Mouse (Mus musculus): ENCODE measurements around the gene Sox5. TPM values are rescaled to one million over a fixed set of nuclear protein-coding genes. Genes with fewer than 3 reads are reported as not detected.

Sox5 gene
- polyA plus RNA-seq, 1 experiment from 2014 or later: 55.3 TPM

GRCm38 (mm10) chr6:144742559-144742958 is 39.2 kb downstream of the Sox5 start:
- peaks cover 3% of the 10 kb centered on the region; the same call in 1 of the 2 replicates for H3K4me1 ChIP-seq
- no peak for ATAC-seq (ENCODE audit: insufficient number of reproducible peaks, insufficient read depth, low FRiP score, low TSS enrichment)
- 28% methylated on average over 3 of the region's 3 CpGs for whole genome bisulfite sequencing
- no peak overlapping the region for H3K27ac ChIP-seq
- H3K36me3 ChIP-seq: no peaks in the 10 kb centered on the region
- H3K27me3 ChIP-seq: no peaks in the 10 kb centered on the region
- no peaks in the 10 kb centered on the region for H3K9me3 ChIP-seq
- H3K9ac ChIP-seq: no peak overlapping the region
- H3K4me3 ChIP-seq: no peak overlapping the region
- no peak overlapping the region for H3K4me2 ChIP-seq (replicated peaks)

- ATAC-seq (ENCODE audit: insufficient number of reproducible peaks, insufficient read depth, low FRiP score, low TSS enrichment): no peak
- no peak overlapping the region for H3K4me3 ChIP-seq
- no peaks in the 10 kb centered on the region for H3K9me3 ChIP-seq
- H3K36me3 ChIP-seq: no peaks in the 10 kb centered on the region
- no peaks in the 10 kb centered on the region for H3K27me3 ChIP-seq
- WGBS: 25% methylated on average over 3 of the region's 3 CpGs
- H3K9ac ChIP-seq: no peak overlapping the region
- H3K27ac ChIP-seq: no peak overlapping the region
- no peak overlapping the region for H3K4me2 ChIP-seq (replicated peaks)
- H3K4me1 ChIP-seq: peaks cover 3% of the 10 kb centered on the region; the same call in 1 of the 2 replicates
These were observed 40.6 kb downstream of the Sox5 start for GRCm38 (mm10) chr6:144741080-144741655.

GRCm38 (mm10) chr6:144740343-144740742 is 41.4 kb downstream of the Sox5 start:
- Histone ChIP-seq H3K4me1 (peaks cover 3% of the 10 kb centered on the region; the same call in 1 of the 2 replicates), H3K36me3 (no peaks in the 10 kb centered on the region), H3K9ac (no peak overlapping the region), H3K9me3 (no peaks in the 10 kb centered on the region), H3K27ac (no peak overlapping the region), H3K4me2 (replicated peaks) (no peak overlapping the region), H3K27me3 (no peaks in the 10 kb centered on the region), H3K4me3 (no peak overlapping the region)
- 92% methylated on average over 3 of the region's 3 CpGs for WGBS
- no peak for ATAC-seq (ENCODE audit: insufficient number of reproducible peaks, insufficient read depth, low FRiP score, low TSS enrichment)

GRCm38 (mm10) chr6:144739753-144740152 is 42.0 kb downstream of the Sox5 start:
- ATAC-seq (ENCODE audit: insufficient number of reproducible peaks, insufficient read depth, low FRiP score, low TSS enrichment): no peak
- Histone ChIP-seq H3K9ac (no peak overlapping the region), H3K4me1 (peaks cover 3% of the 10 kb centered on the region; the same call in 1 of the 2 replicates), H3K27ac (no peak overlapping the region), H3K27me3 (no peaks in the 10 kb centered on the region), H3K4me2 (replicated peaks) (no peak overlapping the region), H3K4me3 (no peak overlapping the region), H3K36me3 (no peaks in the 10 kb centered on the region), H3K9me3 (no peaks in the 10 kb centered on the region)
- WGBS: 92% methylated on average over 2 of the region's 2 CpGs

GRCm38 (mm10) chr6:144737786-144738185 is 44.0 kb downstream of the Sox5 start:
- Histone ChIP-seq H3K27ac (no peak overlapping the region), H3K36me3 (no peaks in the 10 kb centered on the region), H3K9me3 (no peaks in the 10 kb centered on the region), H3K4me2 (replicated peaks) (no peak overlapping the region), H3K4me1 (no peaks in the 10 kb centered on the region), H3K27me3 (no peaks in the 10 kb centered on the region), H3K4me3 (no peak overlapping the region), H3K9ac (no peak overlapping the region)
- ATAC-seq (ENCODE audit: insufficient number of reproducible peaks, insufficient read depth, low FRiP score, low TSS enrichment): no peak
- WGBS: 91% methylated on average over 5 of the region's 5 CpGs

- no peak for ATAC-seq (ENCODE audit: insufficient number of reproducible peaks, insufficient read depth, low FRiP score, low TSS enrichment)
- no peak overlapping the region for H3K4me2 ChIP-seq (replicated peaks)
- no peaks in the 10 kb centered on the region for H3K9me3 ChIP-seq
- no peak overlapping the region for H3K4me3 ChIP-seq
- no peak overlapping the region for H3K27ac ChIP-seq
- H3K4me1 ChIP-seq: no peaks in the 10 kb centered on the region
- no peaks in the 10 kb centered on the region for H3K36me3 ChIP-seq
- H3K27me3 ChIP-seq: no peaks in the 10 kb centered on the region
- no peak overlapping the region for H3K9ac ChIP-seq
- WGBS: 89% methylated on average over 10 of the region's 10 CpGs
These were observed 50.4 kb downstream of the Sox5 start for GRCm38 (mm10) chr6:144731251-144731970.

GRCm38 (mm10) chr6:144723530-144724144 is 58.1 kb downstream of the Sox5 start:
- Histone ChIP-seq H3K27ac (no peak overlapping the region), H3K9me3 (no peaks in the 10 kb centered on the region), H3K4me3 (no peak overlapping the region), H3K36me3 (no peaks in the 10 kb centered on the region), H3K9ac (no peak overlapping the region), H3K4me1 (peaks cover 9% of the 10 kb centered on the region), H3K4me2 (replicated peaks) (no peak overlapping the region), H3K27me3 (no peaks in the 10 kb centered on the region)
- no peak for ATAC-seq (ENCODE audit: insufficient number of reproducible peaks, insufficient read depth, low FRiP score, low TSS enrichment)
- WGBS: 27% methylated on average over 12 of the region's 12 CpGs

GRCm38 (mm10) chr6:144723024-144723423 is 58.8 kb downstream of the Sox5 start:
- no peak overlapping the region for H3K27ac ChIP-seq
- H3K36me3 ChIP-seq: no peaks in the 10 kb centered on the region
- no peak for ATAC-seq (ENCODE audit: insufficient number of reproducible peaks, insufficient read depth, low FRiP score, low TSS enrichment)
- H3K4me2 ChIP-seq (replicated peaks): no peak overlapping the region
- 68% methylated on average over 5 of the region's 5 CpGs for WGBS
- H3K9ac ChIP-seq: no peak overlapping the region
- H3K27me3 ChIP-seq: no peaks in the 10 kb centered on the region
- H3K4me3 ChIP-seq: no peak overlapping the region
- peaks cover 9% of the 10 kb centered on the region for H3K4me1 ChIP-seq
- H3K9me3 ChIP-seq: no peaks in the 10 kb centered on the region

GRCm38 (mm10) chr6:144720846-144721245 is 60.9 kb downstream of the Sox5 start:
- WGBS: 96% methylated on average over 13 of the region's 13 CpGs
- Histone ChIP-seq H3K9me3 (no peaks in the 10 kb centered on the region), H3K4me1 (peaks cover 9% of the 10 kb centered on the region), H3K4me2 (replicated peaks) (no peak overlapping the region), H3K27me3 (no peaks in the 10 kb centered on the region), H3K9ac (no peak overlapping the region), H3K36me3 (no peaks in the 10 kb centered on the region), H3K27ac (no peak overlapping the region), H3K4me3 (no peak overlapping the region)
- no peak for ATAC-seq (ENCODE audit: insufficient number of reproducible peaks, insufficient read depth, low FRiP score, low TSS enrichment)

GRCm38 (mm10) chr6:144716376-144716775 is 65.4 kb downstream of the Sox5 start:
- no peaks in the 10 kb centered on the region for H3K27me3 ChIP-seq
- H3K9me3 ChIP-seq: no peaks in the 10 kb centered on the region
- H3K4me3 ChIP-seq: no peak overlapping the region
- no peak overlapping the region for H3K4me2 ChIP-seq (replicated peaks)
- no peak for ATAC-seq (ENCODE audit: insufficient number of reproducible peaks, insufficient read depth, low FRiP score, low TSS enrichment)
- WGBS: 79% methylated on average over 1 of the region's 1 CpGs
- no peak overlapping the region for H3K27ac ChIP-seq
- H3K4me1 ChIP-seq: no peaks in the 10 kb centered on the region
- no peaks in the 10 kb centered on the region for H3K36me3 ChIP-seq
- no peak overlapping the region for H3K9ac ChIP-seq

GRCm38 (mm10) chr6:144711841-144712240 is 69.9 kb downstream of the Sox5 start:
- no peak for ATAC-seq (ENCODE audit: insufficient number of reproducible peaks, insufficient read depth, low FRiP score, low TSS enrichment)

GRCm38 (mm10) chr6:144710816-144711215 is 71.0 kb downstream of the Sox5 start:
- H3K27me3 ChIP-seq: no peaks in the 10 kb centered on the region
- no peaks in the 10 kb centered on the region for H3K9me3 ChIP-seq
- H3K4me2 ChIP-seq (replicated peaks): no peak overlapping the region
- H3K9ac ChIP-seq: no peak overlapping the region
- H3K36me3 ChIP-seq: no peaks in the 10 kb centered on the region
- no peak overlapping the region for H3K27ac ChIP-seq
- no peaks in the 10 kb centered on the region for H3K4me1 ChIP-seq
- no peak for ATAC-seq (ENCODE audit: insufficient number of reproducible peaks, insufficient read depth, low FRiP score, low TSS enrichment)
- no peak overlapping the region for H3K4me3 ChIP-seq
- 60% methylated on average over 5 of the region's 5 CpGs for WGBS

More at GRCm38 (mm10) chr6:144711841-144712240, 69.9 kb downstream of the Sox5 start:
- Histone ChIP-seq H3K9ac (no peak overlapping the region), H3K36me3 (no peaks in the 10 kb centered on the region), H3K27ac (no peak overlapping the region), H3K4me2 (replicated peaks) (no peak overlapping the region), H3K4me3 (no peak overlapping the region), H3K27me3 (no peaks in the 10 kb centered on the region), H3K9me3 (no peaks in the 10 kb centered on the region), H3K4me1 (no peaks in the 10 kb centered on the region)
- 53% methylated on average over 9 of the region's 9 CpGs for whole genome bisulfite sequencing

All from embryonic facial prominence, embryonic 12.5 days (tissue).